Mouse (Mus musculus) activated CD4-positive, CD25-positive, alpha-beta regulatory T cell, adult 4 months (primary cell): ENCODE measurements around the gene Gm49318. TPM values are rescaled to one million over a fixed set of nuclear protein-coding genes. Genes with fewer than 3 reads are reported as not detected.
A peak's percentile ranks its signal among the peaks of the same experiment; 100 is the strongest.

Source experiments
- ATAC-seq: one replicate; pipeline ENCODE4 v1.8.0; 2017
- polyA plus RNA-seq, 2 experiments: library from polyadenylated mRNA; unstranded; fragments of 100-300 nt; shearing (Covaris generic); gene quantifications; one replicate each; pipeline ENCODE4 v1.2.1; 2017

Gene Gm49318
- polyA plus RNA-seq, 2 experiments from 2014 or later, result not detected

- ATAC-seq, result no peak
These were observed 3.9 kb downstream of the Gm49318 start for GRCm38 (mm10) chr9:22067195-22067594.

- no peak for ATAC-seq
These were observed 4.6 kb downstream of the Gm49318 start for GRCm38 (mm10) chr9:22066433-22066832.

- ATAC-seq, result no peak
These were observed 5.4 kb downstream of the Gm49318 start for GRCm38 (mm10) chr9:22065642-22066041.

- no peak for ATAC-seq
These were observed 6.7 kb downstream of the Gm49318 start for GRCm38 (mm10) chr9:22064341-22064740.

- ATAC-seq, result no peak
These were observed 9.7 kb downstream of the Gm49318 start for GRCm38 (mm10) chr9:22061339-22061738.

GRCm38 (mm10) chr9:22058011-22058424, 13.0 kb downstream of the Gm49318 start:
- ATAC-seq, result no peak

GRCm38 (mm10) chr9:22057031-22057517, 14.0 kb downstream of the Gm49318 start:
- ATAC-seq, result no peak

GRCm38 (mm10) chr9:22056303-22056910, 14.7 kb downstream of the Gm49318 start:
- ATAC-seq, result no peak

GRCm38 (mm10) chr9:22055713-22056112, 15.3 kb downstream of the Gm49318 start:
- ATAC-seq, result no peak

GRCm38 (mm10) chr9:22054411-22055076, 16.5 kb downstream of the Gm49318 start:
- ATAC-seq, result peak; percentile 70

- ATAC-seq, result no peak
These were observed 17.4 kb downstream of the Gm49318 start for GRCm38 (mm10) chr9:22053657-22054056.

GRCm38 (mm10) chr9:22051958-22052254, 19.2 kb downstream of the Gm49318 start, which contains the start of gene Elavl3:
TSS of gene Elavl3 (minus strand) at chr9:22052023.
- no peak for ATAC-seq

GRCm38 (mm10) chr9:22051161-22051957, 19.7 kb downstream of the Gm49318 start:
- ATAC-seq, result no peak

- ATAC-seq, result no peak
These were observed 20.6 kb downstream of the Gm49318 start for GRCm38 (mm10) chr9:22050351-22050889.

- ATAC-seq, result no peak
These were observed 21.3 kb downstream of the Gm49318 start for GRCm38 (mm10) chr9:22049721-22050270.

GRCm38 (mm10) chr9:22049315-22049714, 21.7 kb downstream of the Gm49318 start:
- no peak for ATAC-seq

- no peak for ATAC-seq
These were observed 23.7 kb downstream of the Gm49318 start for GRCm38 (mm10) chr9:22047329-22047728.

GRCm38 (mm10) chr9:22041832-22042231, 29.2 kb downstream of the Gm49318 start:
- no peak for ATAC-seq

GRCm38 (mm10) chr9:22037826-22038225, 33.2 kb downstream of the Gm49318 start:
- no peak for ATAC-seq

- ATAC-seq, result no peak
These were observed 35.6 kb downstream of the Gm49318 start for GRCm38 (mm10) chr9:22035300-22036044.

GRCm38 (mm10) chr9:22030386-22030785, 40.7 kb downstream of the Gm49318 start:
- no peak for ATAC-seq

- no peak for ATAC-seq
These were observed 42.6 kb downstream of the Gm49318 start for GRCm38 (mm10) chr9:22028467-22028866.
